Mouse (Mus musculus): ENCODE measurements at regions not wholly inside any gene's neighbourhood (a gene's known extent, or its start where the extent isn't known, plus 50 kb on each side); places are given as distances from the start of the nearest gene placed in this dataset.

DNA sequence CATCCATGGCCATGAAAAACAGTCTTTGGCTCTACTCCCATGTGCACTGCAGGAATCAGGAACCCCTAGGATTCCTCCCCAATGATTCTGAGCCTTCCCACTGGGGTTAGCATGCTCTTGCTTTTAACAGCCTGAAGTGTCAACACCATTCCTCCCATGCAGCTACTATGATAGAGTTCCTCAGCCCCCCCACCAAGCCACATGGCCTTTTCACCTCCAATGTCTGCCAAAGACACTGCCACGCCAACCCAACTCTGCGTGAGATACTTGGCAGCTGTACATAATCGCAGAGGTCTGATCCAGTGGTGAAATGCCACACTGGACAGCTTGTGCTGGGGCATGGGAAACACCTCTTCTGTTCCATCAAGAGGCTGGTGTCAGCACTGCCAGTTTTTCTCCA is 128.6 kb upstream of the H2al1a start:
- no peak for TF ChIP-seq CTCF (IDR thresholded peaks at IDR 0.05; ENCODE audit: borderline replicate concordance, extremely low read depth, insufficient read depth, insufficient read length)
- no peak for TF ChIP-seq POLR2A (IDR thresholded peaks at IDR 0.05; ENCODE audit: borderline replicate concordance, extremely low read depth, insufficient read depth, insufficient read length, poor library complexity, severe bottlenecking)

Data from brain, embryonic 14.5 days (tissue).